Mouse (Mus musculus) embryonic facial prominence, embryonic 15.5 days (tissue): ENCODE results near the gene 9330182O14Rik. TPM values are rescaled to one million over a fixed set of nuclear protein-coding genes. Genes with fewer than 3 reads are reported as not detected.

Experiments
- microRNA-seq: library from miRNA; unstranded; fragments of <30 nt; microRNA quantifications from one replicate; pipeline ENCODE4, GENCODE M21; 2016; ENCODE audit warnings: borderline number of aligned reads
- polyA plus RNA-seq: library from polyadenylated mRNA; unstranded; fragments of >200 nt; fragmentation: Nextera tagmentation; extraction: Ambion mirVana; gene quantifications from 2 replicates; pipeline ENCODE4 v1.2.1, GENCODE M21; 2015

9330182O14Rik gene
- polyA plus RNA-seq, 1 experiment from 2014 or later, result not detected

Small RNAs within 50 kb of the gene (microRNA-seq; reads per million reads assigned to microRNA genes)
- not detected for gene Gm25958
